Mouse (Mus musculus) kidney, postnatal 10 days (tissue): ENCODE data around the gene Creb3l1.

Experiments
- DNase-seq: peaks from one replicate; pipeline ENCODE4 v3.0.0; 2021; ENCODE audit warnings: mixed read lengths

The Creb3l1 gene

DNA sequence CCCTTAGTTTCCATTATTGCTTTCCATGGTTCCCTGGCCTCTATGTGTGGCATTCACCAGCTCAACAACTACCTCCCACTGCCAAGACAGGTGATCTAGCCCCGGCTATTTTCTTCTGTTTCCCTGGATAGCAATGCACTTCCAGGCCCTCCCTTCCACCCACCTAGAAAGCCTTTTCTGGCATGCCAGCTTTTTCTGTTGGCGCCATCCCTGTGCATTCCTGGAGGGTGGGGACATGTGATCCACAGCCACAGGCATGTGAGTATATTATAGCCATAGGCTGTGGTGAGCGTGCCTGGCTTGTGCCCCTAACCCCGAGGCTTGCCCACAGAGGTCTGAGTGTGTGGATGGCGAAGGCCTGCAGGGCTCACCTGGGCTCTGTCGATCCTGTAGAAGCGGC is 88.1 kb downstream of the Creb3l1 start:
- no peak for DNase-seq

DNA sequence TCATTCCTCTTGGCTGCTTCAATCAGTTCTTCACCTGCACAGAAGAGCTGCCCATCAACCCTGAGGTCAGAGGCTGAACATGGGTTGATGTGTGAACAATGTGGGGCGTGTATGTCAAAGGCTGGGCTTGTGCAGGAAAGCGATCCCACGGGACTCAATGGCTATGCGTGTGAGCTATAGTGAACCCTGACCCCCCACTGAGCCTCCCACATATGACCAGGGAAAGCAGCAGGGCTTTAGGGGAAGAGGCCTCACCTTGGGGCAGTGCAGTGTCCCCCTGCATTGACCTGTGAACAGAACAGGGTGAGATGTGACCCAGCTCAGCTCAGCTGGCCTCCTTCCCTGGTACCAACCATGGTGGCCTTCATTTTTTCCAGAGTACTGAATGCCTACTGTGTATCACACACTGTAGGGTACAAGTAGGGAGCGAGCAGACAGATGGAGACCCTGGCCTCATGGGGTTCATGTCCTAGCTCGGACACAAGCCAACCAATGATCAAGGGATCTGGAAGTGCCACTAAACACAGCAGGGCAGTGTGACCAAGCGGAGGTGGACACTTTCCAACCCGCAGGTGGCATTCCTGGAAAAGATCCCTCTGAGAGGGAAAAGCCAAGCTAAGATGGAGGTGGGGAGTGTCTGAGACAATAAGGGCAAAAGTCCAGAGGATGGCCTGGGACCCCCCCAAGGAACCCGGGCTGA is 89.3 kb downstream of the Creb3l1 start:
- no peak for DNase-seq

DNA sequence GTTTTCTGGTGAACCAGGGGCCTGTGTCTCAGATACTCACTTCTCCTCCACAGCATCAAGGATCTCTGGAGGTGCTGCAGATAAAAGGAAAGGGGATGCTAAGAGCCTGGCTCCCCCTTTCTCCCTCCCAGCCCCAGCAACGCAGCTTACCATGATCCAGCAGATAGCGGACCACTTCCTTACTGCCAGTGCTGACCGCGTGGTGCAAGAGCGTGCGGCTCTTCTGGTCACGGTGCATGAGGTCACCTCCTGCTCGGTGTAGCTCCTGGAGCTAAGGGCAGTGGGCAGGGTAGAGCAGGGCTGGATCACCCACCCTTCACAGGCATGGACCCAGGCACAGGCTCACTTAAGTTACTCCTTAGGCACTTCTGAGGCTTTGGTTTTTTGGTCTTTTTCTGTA is 90.3 kb downstream of the Creb3l1 start:
- DNase-seq, result no peak

GRCm38 (mm10) chr2:91933471-91933870 is 90.8 kb downstream of the Creb3l1 start:
- DNase-seq, result no peak

DNA sequence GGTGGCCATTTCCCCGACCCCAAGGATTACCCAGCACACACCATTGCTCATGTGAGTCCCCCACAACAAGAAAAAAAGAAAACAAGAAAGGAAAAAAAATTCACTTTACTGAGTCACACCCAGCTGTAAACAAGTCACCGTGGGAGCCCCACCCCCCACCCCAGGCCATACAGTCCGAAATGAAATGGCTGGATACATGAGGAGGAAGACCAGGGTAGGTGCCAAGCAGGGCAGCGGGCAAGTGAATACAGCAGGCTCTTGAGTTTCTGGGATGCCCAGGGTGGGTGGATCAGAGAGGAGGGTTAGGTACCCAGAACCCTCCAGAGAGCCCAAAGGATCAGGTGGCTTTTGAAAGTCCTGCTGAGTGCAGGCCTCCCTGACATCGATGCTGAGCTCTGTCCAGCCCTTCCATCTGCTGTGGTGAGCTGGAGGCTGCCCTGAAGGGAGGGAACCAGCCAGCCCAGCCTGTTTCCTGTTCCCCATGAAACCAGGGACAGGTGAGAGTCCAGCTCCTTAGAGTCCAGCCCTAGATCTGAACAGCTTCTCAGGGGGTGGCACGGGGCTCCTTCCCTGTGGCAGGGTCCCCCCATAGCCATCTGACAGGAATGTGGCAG is 91.5 kb downstream of the Creb3l1 start:
- DNase-seq, result no peak
